Mouse (Mus musculus): ENCODE measurements around the gene Rps6kc1. TPM values are rescaled to one million over a fixed set of nuclear protein-coding genes. Genes with fewer than 3 reads are reported as not detected.

Rps6kc1 gene
- polyA plus RNA-seq, 1 experiment from 2014 or later, result 10.7 TPM

DNA sequence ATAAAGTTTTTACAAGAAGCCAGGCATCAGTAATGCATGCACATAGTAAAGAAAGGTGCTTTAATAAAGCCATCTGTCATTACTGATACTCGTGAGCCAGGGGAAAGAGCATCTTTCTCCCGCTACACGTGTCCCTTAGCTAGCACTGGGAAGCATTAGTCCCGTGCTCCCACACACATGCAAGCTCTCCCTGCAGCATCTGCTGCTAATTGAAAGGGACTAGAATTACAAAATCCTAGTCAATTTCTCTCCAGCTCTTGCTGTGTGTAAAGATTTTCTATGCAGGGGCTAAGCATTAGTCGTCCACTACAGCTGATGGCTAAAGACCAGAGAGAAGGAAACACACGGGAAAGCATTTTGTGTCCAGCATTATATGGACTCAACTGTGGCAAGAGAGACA, 120.8 kb downstream of the Rps6kc1 start:
- no peak overlapping the region for H3K27ac ChIP-seq (replicated peaks in 1 of 2; ENCODE audit: control insufficient read depth in 1 of 2, insufficient read depth in 1 of 2, low read depth in 2 of 2, low read length in 2 of 2)
- no peaks in the 10 kb centered on the region for H3K4me1 ChIP-seq (ENCODE audit: control insufficient read depth in 2 of 2, insufficient read depth in 2 of 2, low read length in 2 of 2)
- no peaks in the 10 kb centered on the region for H3K9me3 ChIP-seq (ENCODE audit: control insufficient read depth, low read length)
- H3K27me3 ChIP-seq (ENCODE audit: control insufficient read depth, insufficient read depth, low read length), result no peaks in the 10 kb centered on the region
- WGBS, result 88% methylated on average over 6 of the region's 6 CpGs
- H3K36me3 ChIP-seq (ENCODE audit: control insufficient read depth, insufficient read depth, low read length), result peaks cover 3% of the 10 kb centered on the region; the same call in 1 of the 2 replicates
- ATAC-seq (ENCODE audit: insufficient number of reproducible peaks, insufficient read depth, low FRiP score, low read depth), result no peak
- H3K4me3 ChIP-seq (ENCODE audit: control insufficient read depth in 1 of 2, insufficient read depth in 1 of 2, low read depth in 1 of 2, low read length in 2 of 2), result no peak overlapping the region
- no peak overlapping the region for H3K4me2 ChIP-seq (ENCODE audit: low read length)
- H3K9ac ChIP-seq (ENCODE audit: low read length), result no peak overlapping the region

GRCm38 (mm10) chr1:190777660-190778059, 133.9 kb downstream of the Rps6kc1 start:
- Histone ChIP-seq H3K9me3 (ENCODE audit: control insufficient read depth, low read length) (no peaks in the 10 kb centered on the region), H3K27me3 (ENCODE audit: control insufficient read depth, insufficient read depth, low read length) (no peaks in the 10 kb centered on the region), H3K27ac (replicated peaks in 1 of 2; ENCODE audit: control insufficient read depth in 1 of 2, insufficient read depth in 1 of 2, low read depth in 2 of 2, low read length in 2 of 2) (no peak overlapping the region), H3K4me1 (ENCODE audit: control insufficient read depth in 2 of 2, insufficient read depth in 2 of 2, low read length in 2 of 2) (peaks cover 2 to 14% of the 10 kb centered on the region in 2 experiments; a peak in 3 of 4 replicates), H3K36me3 (ENCODE audit: control insufficient read depth, insufficient read depth, low read length) (peaks cover 15% of the 10 kb centered on the region), H3K4me2 (ENCODE audit: low read length) (no peak overlapping the region), H3K4me3 (ENCODE audit: control insufficient read depth in 1 of 2, insufficient read depth in 1 of 2, low read depth in 1 of 2, low read length in 2 of 2) (no peak overlapping the region), H3K9ac (ENCODE audit: low read length) (no peak overlapping the region)
- WGBS, result 55% methylated on average over 6 of the region's 6 CpGs
- ATAC-seq (ENCODE audit: insufficient number of reproducible peaks, insufficient read depth, low FRiP score, low read depth), result no peak

DNA sequence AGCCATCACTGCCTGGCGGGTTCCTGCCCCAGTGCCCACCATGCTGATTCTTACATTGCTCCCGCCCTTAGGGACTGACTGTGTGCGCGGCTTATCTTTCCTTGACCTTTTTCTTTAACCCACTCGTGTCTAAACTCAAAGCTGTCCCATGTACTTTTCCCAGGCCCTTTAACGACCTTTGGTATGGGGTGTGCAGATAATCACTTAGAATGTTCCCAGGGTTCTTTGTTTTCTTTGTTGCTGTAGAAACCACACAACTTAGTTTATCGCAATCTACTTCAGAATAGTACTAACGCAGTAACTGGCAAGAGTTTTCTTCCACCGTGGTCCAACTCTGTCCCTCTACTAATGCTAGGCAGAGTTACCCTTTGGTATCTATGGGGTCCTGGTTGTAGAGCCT, 135.3 kb downstream of the Rps6kc1 start:
- Histone ChIP-seq H3K9me3 (ENCODE audit: control insufficient read depth, low read length) (no peaks in the 10 kb centered on the region), H3K4me1 (ENCODE audit: control insufficient read depth in 2 of 2, insufficient read depth in 2 of 2, low read length in 2 of 2) (peaks cover 2 to 14% of the 10 kb centered on the region in 2 experiments; a peak in 3 of 4 replicates), H3K9ac (ENCODE audit: low read length) (no peak overlapping the region), H3K27ac (replicated peaks in 1 of 2; ENCODE audit: control insufficient read depth in 1 of 2, insufficient read depth in 1 of 2, low read depth in 2 of 2, low read length in 2 of 2) (no peak overlapping the region), H3K4me2 (ENCODE audit: low read length) (no peak overlapping the region), H3K27me3 (ENCODE audit: control insufficient read depth, insufficient read depth, low read length) (no peaks in the 10 kb centered on the region), H3K36me3 (ENCODE audit: control insufficient read depth, insufficient read depth, low read length) (peaks cover 14% of the 10 kb centered on the region; the same call in 1 of the 2 replicates), H3K4me3 (ENCODE audit: control insufficient read depth in 1 of 2, insufficient read depth in 1 of 2, low read depth in 1 of 2, low read length in 2 of 2) (no peak overlapping the region)
- ATAC-seq (ENCODE audit: insufficient number of reproducible peaks, insufficient read depth, low FRiP score, low read depth), result no peak
- WGBS, result 63% methylated on average over 9 of the region's 9 CpGs

DNA sequence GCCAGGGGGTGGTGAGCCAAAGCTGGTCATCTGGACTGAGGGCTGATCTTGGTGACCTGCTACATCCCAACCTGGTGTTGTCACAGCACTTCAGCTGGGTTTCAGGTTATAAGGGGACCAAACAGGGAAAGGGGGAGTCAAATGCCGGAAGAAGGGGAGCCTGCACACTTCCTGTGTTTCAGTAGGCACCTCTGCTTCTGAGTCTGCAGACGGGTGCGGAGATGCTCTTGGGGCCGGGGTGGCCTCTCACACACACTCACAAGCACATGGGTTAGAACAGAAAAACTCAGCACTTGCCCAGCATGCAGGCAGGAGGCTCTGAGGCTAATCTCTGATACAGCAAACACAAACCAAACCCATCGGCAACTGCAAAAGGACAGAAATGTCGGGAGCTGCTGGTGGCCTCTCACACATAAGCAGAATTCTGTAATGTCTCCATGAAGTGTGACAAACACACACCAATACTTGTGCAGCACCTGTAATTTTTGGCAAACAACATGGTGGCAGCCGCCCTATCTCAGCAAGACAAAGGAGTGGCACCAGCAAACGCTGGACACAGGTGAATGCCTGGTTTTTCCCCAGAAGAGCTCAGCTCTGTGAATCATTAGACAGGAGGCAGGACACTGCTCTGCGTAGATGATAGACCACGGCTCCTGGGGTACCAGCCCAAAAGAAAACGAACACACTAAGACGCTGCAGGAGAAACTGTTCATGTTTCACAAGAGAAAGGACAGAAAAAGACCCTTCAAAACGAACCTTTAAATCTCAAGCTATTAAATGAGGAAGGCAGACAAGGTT, 139.3 kb downstream of the Rps6kc1 start:
- H3K9ac ChIP-seq (ENCODE audit: low read length), result no peak overlapping the region
- WGBS, result 82% methylated on average over 13 of the region's 13 CpGs
- no peak overlapping the region for H3K4me2 ChIP-seq (ENCODE audit: low read length)
- H3K4me3 ChIP-seq (ENCODE audit: control insufficient read depth in 1 of 2, insufficient read depth in 1 of 2, low read depth in 1 of 2, low read length in 2 of 2), result no peak overlapping the region
- H3K4me1 ChIP-seq (ENCODE audit: control insufficient read depth in 2 of 2, insufficient read depth in 2 of 2, low read length in 2 of 2), result peaks cover 2 to 14% of the 10 kb centered on the region in 2 experiments; a peak in 3 of 4 replicates
- H3K27me3 ChIP-seq (ENCODE audit: control insufficient read depth, insufficient read depth, low read length), result no peaks in the 10 kb centered on the region
- H3K36me3 ChIP-seq (ENCODE audit: control insufficient read depth, insufficient read depth, low read length), result peaks cover 9% of the 10 kb centered on the region; the same call in 1 of the 2 replicates
- H3K9me3 ChIP-seq (ENCODE audit: control insufficient read depth, low read length), result no peaks in the 10 kb centered on the region
- no peak for ATAC-seq (ENCODE audit: insufficient number of reproducible peaks, insufficient read depth, low FRiP score, low read depth)
- no peak overlapping the region for H3K27ac ChIP-seq (replicated peaks in 1 of 2; ENCODE audit: control insufficient read depth in 1 of 2, insufficient read depth in 1 of 2, low read depth in 2 of 2, low read length in 2 of 2)

- Histone ChIP-seq H3K9me3 (ENCODE audit: control insufficient read depth, low read length) (no peaks in the 10 kb centered on the region), H3K4me3 (ENCODE audit: control insufficient read depth in 1 of 2, insufficient read depth in 1 of 2, low read depth in 1 of 2, low read length in 2 of 2) (no peak overlapping the region), H3K9ac (ENCODE audit: low read length) (no peak overlapping the region), H3K36me3 (ENCODE audit: control insufficient read depth, insufficient read depth, low read length) (peaks cover 9% of the 10 kb centered on the region; the same call in 1 of the 2 replicates), H3K4me1 (ENCODE audit: control insufficient read depth in 2 of 2, insufficient read depth in 2 of 2, low read length in 2 of 2) (peaks cover 2 to 13% of the 10 kb centered on the region in 2 experiments; a peak in 3 of 4 replicates), H3K4me2 (ENCODE audit: low read length) (no peak overlapping the region), H3K27ac (replicated peaks in 1 of 2; ENCODE audit: control insufficient read depth in 1 of 2, insufficient read depth in 1 of 2, low read depth in 2 of 2, low read length in 2 of 2) (no peak overlapping the region), H3K27me3 (ENCODE audit: control insufficient read depth, insufficient read depth, low read length) (no peaks in the 10 kb centered on the region)
- 81% methylated on average over 7 of the region's 7 CpGs for WGBS
- no peak for ATAC-seq (ENCODE audit: insufficient number of reproducible peaks, insufficient read depth, low FRiP score, low read depth)
Measured at GRCm38 (mm10) chr1:190769748-190770147, 141.8 kb downstream of the Rps6kc1 start.

DNA sequence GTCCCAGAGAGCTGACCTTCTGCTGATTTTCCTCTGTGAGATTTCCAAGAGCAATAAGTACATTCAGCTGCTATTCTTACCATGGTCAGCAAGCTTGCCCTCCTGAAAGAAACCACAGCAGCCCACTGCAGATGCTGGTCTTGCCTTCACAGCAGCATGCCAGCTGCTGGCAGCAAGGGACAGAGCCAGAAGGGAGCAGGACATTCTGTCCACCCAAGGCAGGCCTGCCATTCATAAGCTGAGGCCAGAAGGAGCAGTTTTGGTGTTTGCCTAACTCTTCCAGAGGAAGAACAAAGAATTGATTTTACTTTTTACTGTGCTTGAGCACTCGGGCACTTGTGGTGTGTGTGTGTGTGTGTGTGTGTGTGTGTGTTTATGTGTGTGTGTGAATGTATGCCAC, 143.3 kb downstream of the Rps6kc1 start:
- H3K27me3 ChIP-seq (ENCODE audit: control insufficient read depth, insufficient read depth, low read length), result no peaks in the 10 kb centered on the region
- no peak overlapping the region for H3K27ac ChIP-seq (replicated peaks in 1 of 2; ENCODE audit: control insufficient read depth in 1 of 2, insufficient read depth in 1 of 2, low read depth in 2 of 2, low read length in 2 of 2)
- H3K4me2 ChIP-seq (ENCODE audit: low read length), result no peak overlapping the region
- no peak for ATAC-seq (ENCODE audit: insufficient number of reproducible peaks, insufficient read depth, low FRiP score, low read depth)
- no peaks in the 10 kb centered on the region for H3K4me1 ChIP-seq (ENCODE audit: control insufficient read depth in 2 of 2, insufficient read depth in 2 of 2, low read length in 2 of 2)
- no peak overlapping the region for H3K9ac ChIP-seq (ENCODE audit: low read length)
- H3K4me3 ChIP-seq (ENCODE audit: control insufficient read depth in 1 of 2, insufficient read depth in 1 of 2, low read depth in 1 of 2, low read length in 2 of 2), result no peak overlapping the region
- H3K9me3 ChIP-seq (ENCODE audit: control insufficient read depth, low read length), result no peaks in the 10 kb centered on the region
- 59% methylated on average over 1 of the region's 1 CpGs for WGBS
- peaks cover 9% of the 10 kb centered on the region; the same call in 1 of the 2 replicates for H3K36me3 ChIP-seq (ENCODE audit: control insufficient read depth, insufficient read depth, low read length)

DNA sequence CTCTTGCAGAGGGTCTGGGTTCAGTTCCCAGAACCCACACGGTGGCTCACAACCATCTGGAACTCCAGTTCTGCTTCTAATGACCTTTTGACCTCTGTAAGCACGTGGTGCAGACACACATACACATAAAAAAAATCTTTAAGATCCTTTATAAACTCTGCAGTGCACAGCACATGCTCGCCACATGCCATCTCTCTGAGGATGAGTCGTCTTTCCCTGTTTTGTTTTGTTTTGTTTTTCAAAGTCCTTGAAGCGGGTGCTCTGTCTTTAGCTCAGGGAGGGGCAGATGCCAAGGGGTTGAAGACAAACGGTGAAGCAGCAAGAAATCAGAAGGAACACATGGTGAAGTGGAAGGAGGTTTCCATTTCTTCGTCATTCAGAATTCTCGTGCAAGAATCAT, 143.9 kb downstream of the Rps6kc1 start:
- WGBS, result 66% methylated on average over 8 of the region's 8 CpGs
- no peak overlapping the region for H3K4me3 ChIP-seq (ENCODE audit: control insufficient read depth in 1 of 2, insufficient read depth in 1 of 2, low read depth in 1 of 2, low read length in 2 of 2)
- H3K27ac ChIP-seq (replicated peaks in 1 of 2; ENCODE audit: control insufficient read depth in 1 of 2, insufficient read depth in 1 of 2, low read depth in 2 of 2, low read length in 2 of 2), result no peak overlapping the region
- H3K9ac ChIP-seq (ENCODE audit: low read length), result no peak overlapping the region
- no peak for ATAC-seq (ENCODE audit: insufficient number of reproducible peaks, insufficient read depth, low FRiP score, low read depth)
- H3K36me3 ChIP-seq (ENCODE audit: control insufficient read depth, insufficient read depth, low read length), result peaks cover 4% of the 10 kb centered on the region; the same call in 1 of the 2 replicates
- H3K4me2 ChIP-seq (ENCODE audit: low read length), result no peak overlapping the region
- no peaks in the 10 kb centered on the region for H3K9me3 ChIP-seq (ENCODE audit: control insufficient read depth, low read length)
- 0 out of 2 replicates have a peak, but pooled peaks cover 2% of the 10 kb centered on the region for H3K27me3 ChIP-seq (ENCODE audit: control insufficient read depth, insufficient read depth, low read length)
- H3K4me1 ChIP-seq (ENCODE audit: control insufficient read depth in 2 of 2, insufficient read depth in 2 of 2, low read length in 2 of 2), result no peaks in the 10 kb centered on the region
